Mouse (Mus musculus) CH12.LX (cell line): Measurements from ENCODE around the gene Ganab. TPM values are rescaled to one million over a fixed set of nuclear protein-coding genes. Genes with fewer than 3 reads are reported as not detected.

Experiments
- DNase-seq: peaks from one replicate; pipeline ENCODE4 v3.0.0-alpha.2; 2013; ENCODE audit errors: extremely low read depth
- H3K27ac ChIP-seq: 2 replicates; pipeline ENCODE4 v1.5.1; 2012; ENCODE audit warnings: low read depth, mild to moderate bottlenecking, control low read depth, moderate library complexity; ENCODE audit not compliant: insufficient read depth
- H3K27me3 ChIP-seq: replicated peaks from 2 replicates; pipeline ENCODE3; 2012; ENCODE audit warnings: inconsistent platforms
- H3K36me3 ChIP-seq, 2 experiments: replicated peaks in 1 of 2; 2 replicates each; pipeline versions ENCODE3 to v1.6.1; 2012; ENCODE audit warnings: inconsistent platforms in 1 of 2, low read length in 1 of 2, mild to moderate bottlenecking in 1 of 2, mixed read lengths in 1 of 2, moderate library complexity in 1 of 2; ENCODE audit not compliant: control insufficient read depth in 1 of 2, insufficient read depth in 1 of 2
- H3K4me1 ChIP-seq, 2 experiments: 2 replicates each; pipeline ENCODE4 v1.6.1; 2012; ENCODE audit warnings: inconsistent platforms in 1 of 2, moderate library complexity in 1 of 2; ENCODE audit not compliant: insufficient read depth in 2 of 2, control insufficient read depth in 1 of 2
- H3K4me2 ChIP-seq: 2 replicates; pipeline ENCODE4 v1.6.1; 2012; ENCODE audit warnings: low read depth, mild to moderate bottlenecking, control low read depth; ENCODE audit not compliant: poor library complexity, insufficient read depth, severe bottlenecking
- H3K4me3 ChIP-seq, 3 experiments: fragments of 150-350 bp in 1 of 3; sonication (generic) in 1 of 3; replicated peaks in 1 of 3; 2 replicates each; pipeline versions ENCODE3 to v1.5.1; 2011 to 2012; ENCODE audit warnings: low read depth in 2 of 3, low read length in 2 of 3, mild to moderate bottlenecking in 2 of 3, moderate library complexity in 2 of 3, control low read depth in 1 of 3, improper control_type of control experiment in 1 of 3, inconsistent platforms in 1 of 3, mixed read lengths in 1 of 3; ENCODE audit not compliant: poor library complexity in 1 of 3
- H3K79me2 ChIP-seq: replicated peaks from 2 replicates; pipeline ENCODE4 v1.6.1; 2012; ENCODE audit warnings: mild to moderate bottlenecking, moderate library complexity; ENCODE audit not compliant: control insufficient read depth, poor library complexity, insufficient read depth, severe bottlenecking; ENCODE audit errors: extremely low read depth
- H3K9ac ChIP-seq: 2 replicates; pipeline ENCODE4 v1.6.1; 2012; ENCODE audit warnings: low read depth, mild to moderate bottlenecking, control low read depth, moderate library complexity; ENCODE audit not compliant: insufficient read depth
- H3K9me3 ChIP-seq: replicated peaks from 2 replicates; pipeline ENCODE3; 2012; ENCODE audit warnings: low read length, inconsistent platforms, mixed read lengths
- BHLHE40 ChIP-seq: IDR thresholded peaks from 2 replicates; pipeline ENCODE4 v1.6.1; 2011; ENCODE audit warnings: mild to moderate bottlenecking, low read depth, low read length, improper control_type of control experiment
- CTCF ChIP-seq, 2 experiments: IDR thresholded peaks in 1 of 2; conservative IDR thresholded peaks in 1 of 2; 2 replicates each; pipeline ENCODE4 v1.5.1; 2011 to 2012; ENCODE audit warnings: low read depth in 2 of 2, low read length in 2 of 2, improper control_type of control experiment in 1 of 2, inconsistent platforms in 1 of 2, mild to moderate bottlenecking in 1 of 2, moderate library complexity in 1 of 2
- E2F4 ChIP-seq: IDR thresholded peaks from 2 replicates; pipeline ENCODE4 v1.6.1; 2011; ENCODE audit warnings: low read depth, low read length, improper control_type of control experiment; ENCODE audit not compliant: insufficient replicate concordance
- ELF1 ChIP-seq: IDR thresholded peaks from 2 replicates; pipeline ENCODE4 v1.6.1; 2014; ENCODE audit warnings: low read depth, mild to moderate bottlenecking, inconsistent platforms, low read length, improper control_type of control experiment
- ETS1 ChIP-seq: conservative IDR thresholded peaks from 2 replicates; pipeline ENCODE4 v1.6.1; 2012; ENCODE audit warnings: low read depth, mild to moderate bottlenecking, inconsistent platforms, low read length, improper control_type of control experiment, moderate library complexity
- GABPA ChIP-seq: IDR thresholded peaks from 2 replicates; pipeline ENCODE4 v1.6.1; 2012; ENCODE audit warnings: low read depth, low read length, improper control_type of control experiment, inconsistent platforms; ENCODE audit not compliant: insufficient replicate concordance
- IRF4 ChIP-seq: IDR thresholded peaks from 2 replicates; pipeline ENCODE4 v1.6.1; 2014; ENCODE audit warnings: low read depth, mild to moderate bottlenecking, inconsistent platforms, low read length, improper control_type of control experiment
- JUND ChIP-seq: conservative IDR thresholded peaks from 2 replicates; pipeline ENCODE4 v1.6.1; 2011; ENCODE audit warnings: low read depth, low read length, improper control_type of control experiment
- MAX ChIP-seq: IDR thresholded peaks from 2 replicates; pipeline ENCODE4 v1.6.1; 2011; ENCODE audit warnings: low read length, improper control_type of control experiment
- MEF2A ChIP-seq: IDR thresholded peaks from 2 replicates; pipeline ENCODE4 v1.6.1; 2014; ENCODE audit warnings: low read depth, mild to moderate bottlenecking, inconsistent platforms, low read length, improper control_type of control experiment, borderline replicate concordance
- NRF1 ChIP-seq: IDR thresholded peaks from 2 replicates; pipeline ENCODE4 v1.6.1; 2014; ENCODE audit warnings: low read depth, mild to moderate bottlenecking, inconsistent platforms, low read length, improper control_type of control experiment, moderate library complexity
- POLR2A ChIP-seq: IDR thresholded peaks from 2 replicates; pipeline ENCODE4 v1.6.1; 2011; ENCODE audit warnings: low read depth, mild to moderate bottlenecking, improper control_type of control experiment, low read length
- POLR2AphosphoS2 ChIP-seq: IDR thresholded peaks from 2 replicates; pipeline ENCODE4 v1.6.1; 2011; ENCODE audit warnings: low read depth, low read length, improper control_type of control experiment
- RCOR1 ChIP-seq: conservative IDR thresholded peaks from 2 replicates; pipeline ENCODE4 v1.6.1; 2012; ENCODE audit warnings: low read depth, mild to moderate bottlenecking, inconsistent platforms, low read length, improper control_type of control experiment
- TBP ChIP-seq: conservative IDR thresholded peaks from 2 replicates; pipeline ENCODE4 v1.6.1; 2011; ENCODE audit warnings: low read depth, low read length, improper control_type of control experiment
- USF2 ChIP-seq: conservative IDR thresholded peaks from 2 replicates; pipeline ENCODE4 v1.6.1; 2011; ENCODE audit warnings: low read depth, low read length, improper control_type of control experiment
- ZC3H11A ChIP-seq: IDR thresholded peaks from 2 replicates; pipeline ENCODE4 v1.6.1; 2012; ENCODE audit warnings: low read depth, mild to moderate bottlenecking, inconsistent platforms, low read length, improper control_type of control experiment
- ZKSCAN1 ChIP-seq: IDR thresholded peaks from 2 replicates; pipeline ENCODE4 v1.6.1; 2012; ENCODE audit warnings: low read depth, inconsistent platforms, low read length, improper control_type of control experiment, borderline replicate concordance
- ZNF384 ChIP-seq: IDR thresholded peaks from 2 replicates; pipeline ENCODE4 v1.6.1; 2012; ENCODE audit warnings: low read depth, low read length, improper control_type of control experiment, inconsistent platforms
- dilution Hi-C: fragments of 300-500 bp; cut with MboI; formaldehyde crosslinking; loops from 2 replicates; pipeline ENCODE4 v1.14.3; 2020; ENCODE audit warnings: low sequenced_read_pairs; ENCODE audit not compliant: extremely low pct_unique_long_range_greater_than_20kb, extremely low pct_ligation_motif_present
- in situ Hi-C: fragments of 300-500 bp; cut with MboI; formaldehyde crosslinking; loops from 3 replicates; pipeline ENCODE4 v1.14.3; 2019; ENCODE audit warnings: low sequenced_read_pairs, low pct_ligation_motif_present, low pct_unique_long_range_greater_than_20kb, mixed read lengths
- polyA plus RNA-seq: library from polyadenylated mRNA; unstranded; fragments of >175 nt; gene quantifications from 2 replicates; pipeline ENCODE4 v1.2.1, GENCODE M21; 2012; ENCODE audit warnings: low read depth; ENCODE audit not compliant: insufficient read length
- total RNA-seq, 2 experiments: library from RNA; depleted of rRNA; stranded (reverse); fragments of 300-350 nt in 1 of 2; fragments of >200 nt in 1 of 2; gene quantifications; 2 replicates each; pipeline ENCODE4 v1.2.3; 2012 to 2014

The Ganab gene
- total and polyA plus RNA-seq, 3 experiments: 97.0 to 169 (median 143) TPM

- peaks cover 93 to 98% of the 10 kb centered on the region in 2 experiments for H3K36me3 ChIP-seq
- H3K79me2 ChIP-seq: no peaks in the 10 kb centered on the region
- no peak overlapping the region for H3K27ac ChIP-seq
- dilution Hi-C loops: no loop called here
- no peak overlapping the region for H3K9ac ChIP-seq
- H3K4me3 ChIP-seq: no peak overlapping the region
- DNase-seq: no peak
- no peaks in the 10 kb centered on the region for H3K9me3 ChIP-seq
- H3K4me1 ChIP-seq: no peaks in the 10 kb centered on the region
- in situ Hi-C loops: no loop called here
- H3K27me3 ChIP-seq: no peaks in the 10 kb centered on the region
- no peak overlapping the region for H3K4me2 ChIP-seq
- TF ChIP-seq RCOR1 (no peak), USF2 (no peak), POLR2AphosphoS2 (no peak), POLR2A (no peak), BHLHE40 (no peak)
These were observed 13.9 kb downstream of the Ganab start for GRCm38 (mm10) chr19:8911810-8912209.

GRCm38 (mm10) chr19:8914212-8914611 lies 16.3 kb downstream of the Ganab start:
- no peak overlapping the region for H3K4me2 ChIP-seq
- no peaks in the 10 kb centered on the region for H3K27me3 ChIP-seq
- peaks cover 74 to 80% of the 10 kb centered on the region in 2 experiments for H3K36me3 ChIP-seq
- H3K9ac ChIP-seq: no peak overlapping the region
- no peak for DNase-seq
- no peaks in the 10 kb centered on the region for H3K4me1 ChIP-seq
- dilution Hi-C loops: no loop called here
- in situ Hi-C loops: no loop called here
- no peak overlapping the region for H3K4me3 ChIP-seq
- H3K27ac ChIP-seq: no peak overlapping the region
- no peaks in the 10 kb centered on the region for H3K9me3 ChIP-seq
- no peaks in the 10 kb centered on the region for H3K79me2 ChIP-seq
- TF ChIP-seq E2F4 (no peak), MAX (no peak), JUND (no peak), BHLHE40 (no peak), GABPA (no peak), RCOR1 (no peak), USF2 (no peak), MEF2A (no peak), ZKSCAN1 (no peak), POLR2AphosphoS2 (no peak), ZC3H11A (no peak), ETS1 (no peak), TBP (no peak), ELF1 (no peak), ZNF384 (no peak), IRF4 (no peak), NRF1 (no peak), CTCF (conservative IDR thresholded peaks at IDR 0.05 in 1 of 2, IDR thresholded peaks at IDR 0.05 in 1 of 2; ENCODE audit: low read depth in 2 of 2, low read length in 2 of 2) (no peak)
